Mouse (Mus musculus) stomach, postnatal 0 days (tissue): ENCODE data around the gene Cela1.

Experiments
- CTCF ChIP-seq: IDR thresholded peaks from 2 replicates; pipeline ENCODE4 v1.5.1; 2016; ENCODE audit warnings: antibody characterized with exemption, low read depth, mild to moderate bottlenecking, moderate library complexity
- EP300 ChIP-seq: optimal IDR thresholded peaks from 2 replicates; pipeline ENCODE3; 2016; ENCODE audit warnings: antibody characterized with exemption

- TF ChIP-seq CTCF (no peak), EP300 (no peak)
Measured at GRCm38 (mm10) chr15:100701108-100701507, 13.4 kb upstream of the Cela1 start.
